Mouse (Mus musculus): ENCODE results near the gene Actr10.

The Actr10 gene

GRCm38 (mm10) chr12:70937571-70938384, at the start of gene Actr10:
TSS of gene Actr10 (plus strand) at chr12:70937857.
- DNase-seq (ENCODE audit: low spot score): peak; percentile 91

DNA sequence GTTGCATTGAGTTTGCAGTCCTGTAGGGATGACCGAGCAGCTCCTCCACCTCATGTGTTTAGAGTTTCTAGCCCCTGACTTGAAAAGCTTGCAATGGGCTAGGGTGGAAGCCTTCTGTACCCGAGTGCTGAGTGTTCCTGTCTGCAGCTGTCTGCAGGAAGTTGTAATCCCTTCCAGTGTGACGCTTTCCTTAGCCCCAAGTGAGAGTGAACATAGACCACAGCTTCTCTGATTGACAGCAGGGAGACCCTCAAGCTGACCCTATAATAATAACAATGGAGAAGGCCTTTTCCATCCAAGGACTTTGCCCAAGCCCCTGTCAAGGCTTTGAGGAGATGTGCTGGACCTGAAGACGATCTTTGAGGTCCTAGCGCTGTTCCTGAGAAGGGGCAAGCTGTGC, 47.3 kb upstream of the Actr10 start:
- DNase-seq (ENCODE audit: low spot score): no peak

- DNase-seq (ENCODE audit: low spot score): no peak
These were observed 46.7 kb upstream of the Actr10 start for GRCm38 (mm10) chr12:70890874-70891470.

GRCm38 (mm10) chr12:70895275-70895674, 42.4 kb upstream of the Actr10 start:
- DNase-seq (ENCODE audit: low spot score): no peak

DNA sequence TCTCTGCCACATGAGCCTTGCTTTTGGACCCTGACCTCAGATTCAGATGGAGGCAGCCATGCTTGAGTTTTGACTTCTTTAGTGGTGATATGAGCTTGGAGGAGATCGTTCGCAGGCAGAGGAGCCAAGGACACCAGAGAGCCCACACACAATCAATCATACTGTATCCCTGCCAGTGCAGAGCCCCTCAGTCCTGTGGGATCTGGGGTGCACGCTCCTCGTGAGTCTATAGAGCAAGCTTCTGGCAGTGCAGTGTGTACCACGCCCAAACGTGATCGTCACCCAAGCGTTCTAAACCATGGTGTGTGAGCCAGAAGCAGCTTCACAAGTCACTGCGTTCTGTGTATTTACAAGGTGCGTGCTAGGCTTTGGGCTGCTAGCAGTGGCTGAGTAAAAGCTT, 41.6 kb upstream of the Actr10 start:
- no peak for DNase-seq (ENCODE audit: low spot score)

DNA sequence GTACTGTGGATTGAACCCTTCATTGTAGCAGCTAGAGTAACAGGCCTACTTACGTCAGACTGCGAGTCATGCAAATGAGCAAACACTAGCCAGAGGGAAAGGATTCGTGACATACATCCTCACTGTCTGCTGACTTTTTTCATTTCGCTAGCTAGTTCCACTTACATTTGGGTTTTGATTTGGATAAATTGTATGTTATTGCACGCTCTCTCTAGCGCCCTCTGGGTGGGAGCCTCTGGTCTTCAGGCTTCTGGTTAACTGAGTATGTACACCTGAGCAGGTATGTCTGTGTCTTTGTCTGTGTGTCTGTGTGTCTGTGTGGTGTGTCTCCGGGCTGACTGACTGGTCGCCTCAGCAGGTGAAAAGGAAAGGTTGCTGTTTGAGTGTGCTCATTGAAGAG, 40.2 kb upstream of the Actr10 start:
- no peak for DNase-seq (ENCODE audit: low spot score)

GRCm38 (mm10) chr12:70898450-70898849, 39.2 kb upstream of the Actr10 start:
- DNase-seq (ENCODE audit: low spot score): no peak

- no peak for DNase-seq (ENCODE audit: low spot score)
These were observed 33.2 kb upstream of the Actr10 start for GRCm38 (mm10) chr12:70904471-70904870.

DNA sequence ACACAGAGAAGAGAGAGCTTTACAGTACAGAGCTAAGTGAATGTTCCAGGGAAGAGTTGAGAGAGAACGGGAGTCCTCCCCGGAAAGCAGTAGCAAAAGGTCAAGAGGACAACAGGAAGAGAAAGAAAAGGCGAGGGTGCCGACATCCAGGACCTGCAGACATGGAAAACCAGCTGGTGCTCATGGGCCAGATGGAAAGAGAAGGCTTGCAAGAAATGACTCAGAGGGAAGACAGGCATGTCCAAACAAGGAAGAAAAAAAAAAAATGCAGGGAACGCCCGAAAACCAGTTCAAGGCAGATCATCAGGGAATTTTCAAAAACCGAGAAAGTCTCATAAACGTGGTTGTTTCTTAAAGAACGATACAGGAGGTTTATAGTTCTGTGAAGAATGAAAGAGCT, 30.8 kb upstream of the Actr10 start:
- peak; percentile 40 for DNase-seq (ENCODE audit: low spot score)

DNA sequence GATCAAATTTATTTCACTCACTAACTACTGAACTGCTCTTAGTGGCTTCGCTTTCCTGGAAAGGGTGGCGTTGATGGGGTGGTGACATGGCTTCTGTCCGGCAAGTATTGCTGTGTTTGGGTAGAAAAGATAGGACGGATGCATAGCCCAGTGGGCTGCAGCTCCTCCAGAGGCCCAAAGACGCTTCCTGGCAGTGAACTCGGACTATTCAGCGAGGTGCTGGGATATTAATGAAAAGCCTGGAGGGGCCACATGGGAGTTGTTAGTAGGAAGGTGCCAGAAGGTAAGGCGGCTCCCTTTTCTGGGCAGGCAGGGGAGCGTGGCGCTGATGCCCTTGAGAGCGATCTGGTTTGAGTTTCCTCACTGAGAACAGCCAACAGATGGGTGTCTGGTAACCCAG, 30.0 kb upstream of the Actr10 start:
- DNase-seq (ENCODE audit: low spot score): no peak

GRCm38 (mm10) chr12:70908076-70908475, 29.6 kb upstream of the Actr10 start:
- DNase-seq (ENCODE audit: low spot score): no peak

GRCm38 (mm10) chr12:70910241-70910720, 27.4 kb upstream of the Actr10 start:
- peak; percentile 86 for DNase-seq (ENCODE audit: low spot score)

DNA sequence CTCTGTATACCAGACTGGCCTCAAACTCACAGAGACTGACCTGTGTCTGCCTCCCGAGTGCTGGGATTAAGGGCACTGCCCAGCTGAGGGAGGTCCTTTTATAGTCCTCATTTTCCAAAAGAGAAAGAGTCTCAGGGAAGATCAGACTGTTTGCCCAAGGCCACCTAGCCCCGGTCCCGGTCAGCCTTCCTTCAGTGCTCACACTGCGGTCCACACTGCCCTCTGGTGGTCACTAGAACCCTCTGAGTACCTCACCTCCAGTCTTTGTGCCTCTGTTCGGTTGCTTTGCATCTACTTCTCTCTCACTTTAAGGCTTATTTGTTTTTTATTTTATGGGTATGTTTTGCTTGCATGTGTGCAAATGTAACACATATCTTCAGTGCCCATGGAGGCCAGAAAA, 26.6 kb upstream of the Actr10 start:
- DNase-seq (ENCODE audit: low spot score): peak; percentile 90

DNA sequence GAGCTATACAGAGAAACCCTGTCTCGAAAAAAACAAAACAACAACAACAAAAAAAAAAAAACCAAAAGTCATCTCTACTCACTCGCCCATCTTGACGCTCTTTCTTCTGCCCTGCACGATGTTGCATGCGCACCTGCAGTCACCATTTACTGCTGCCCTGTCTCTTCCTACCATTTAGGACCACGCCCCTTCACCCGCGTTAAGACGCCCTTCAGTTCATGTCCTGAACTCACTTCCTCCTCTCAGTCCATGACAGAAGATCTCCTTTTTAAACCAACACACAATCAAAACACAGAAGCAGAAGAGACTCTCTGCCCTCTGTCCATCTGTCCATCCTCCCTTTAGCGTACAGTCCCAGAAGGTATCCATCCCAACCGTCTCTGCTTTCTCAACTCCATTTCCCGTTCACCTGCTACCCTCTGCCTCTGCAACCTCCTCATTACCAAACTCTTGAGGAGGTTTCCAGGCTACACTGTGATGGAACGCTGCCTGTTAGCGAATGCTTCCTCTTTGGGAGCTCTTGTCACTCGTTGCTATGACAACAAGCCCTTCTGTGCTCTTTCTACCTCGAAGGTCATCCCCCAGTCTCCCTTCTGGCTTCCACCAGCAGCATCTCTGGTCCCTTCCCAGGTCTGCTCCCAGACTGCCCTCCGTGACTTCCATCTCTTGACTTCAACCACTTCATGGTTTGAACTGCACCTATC, 25.8 kb upstream of the Actr10 start:
- no peak for DNase-seq (ENCODE audit: low spot score)

DNA sequence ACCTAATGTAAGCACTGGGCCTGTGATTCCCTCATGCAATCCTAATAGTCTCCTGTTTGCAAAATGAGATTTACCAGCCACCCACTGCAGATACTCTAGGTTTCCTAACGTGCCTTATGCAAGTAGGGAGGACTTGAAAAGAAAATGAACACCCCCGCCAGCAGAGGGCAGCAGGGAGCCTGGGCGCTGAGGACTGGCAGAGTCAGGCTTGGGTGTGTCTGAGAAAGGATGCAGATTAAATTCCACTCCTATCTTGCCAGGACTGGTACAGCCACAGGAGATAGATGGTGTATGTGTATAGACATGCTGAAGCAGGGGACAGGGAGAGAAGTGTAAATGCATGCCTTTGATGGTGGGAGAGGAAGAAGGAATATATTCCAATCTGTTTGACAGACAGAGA, 24.2 kb upstream of the Actr10 start:
- DNase-seq (ENCODE audit: low spot score): peak; percentile 86

- peak; percentile 51 for DNase-seq (ENCODE audit: low spot score)
These were observed 23.3 kb upstream of the Actr10 start for GRCm38 (mm10) chr12:70914387-70914786.

- DNase-seq (ENCODE audit: low spot score): no peak
These were observed 7.9 kb upstream of the Actr10 start for GRCm38 (mm10) chr12:70929781-70930180.

DNA sequence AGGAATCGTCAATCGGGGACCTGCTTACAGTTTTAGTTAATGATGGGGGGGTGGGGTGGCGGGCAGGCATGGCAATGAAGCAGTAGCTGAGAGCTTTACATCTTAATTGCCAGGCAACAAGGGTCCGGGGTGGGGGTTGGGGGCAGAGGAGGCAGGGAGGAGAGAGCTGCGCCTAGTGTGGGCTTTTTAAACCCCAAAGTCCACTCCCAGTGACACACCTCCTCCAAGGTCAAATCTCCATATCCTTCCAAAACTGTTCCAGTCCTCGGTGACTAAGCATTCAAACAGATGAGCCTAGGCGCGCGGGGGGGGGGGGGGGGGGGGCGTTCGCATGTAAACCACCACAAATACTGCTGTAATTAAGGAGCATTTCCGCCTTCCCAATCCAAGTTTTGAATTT, 507 bp upstream of the Actr10 start:
- no peak for DNase-seq (ENCODE audit: low spot score)

- DNase-seq (ENCODE audit: low spot score): no peak
These were observed 3.1 kb downstream of the Actr10 start for GRCm38 (mm10) chr12:70940806-70941205.

DNA sequence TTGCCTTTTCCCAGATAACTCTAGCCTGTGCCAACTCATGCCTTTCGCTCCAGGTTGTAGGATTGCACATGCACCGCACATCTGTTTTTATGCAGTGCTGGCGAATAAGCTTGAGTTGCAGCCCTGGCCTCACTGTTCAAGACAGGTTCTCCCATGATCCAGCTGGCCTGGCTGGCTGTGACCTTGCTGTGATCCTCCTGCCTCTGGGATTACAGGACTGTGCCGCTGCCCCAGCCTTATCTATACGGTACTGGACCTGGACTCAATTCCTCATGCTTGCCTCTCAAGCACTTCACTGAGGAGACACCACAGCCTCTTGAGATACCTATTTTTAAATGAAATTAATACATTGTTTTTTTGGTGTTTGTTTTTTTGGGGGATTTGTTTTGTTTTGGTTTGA, 6.5 kb downstream of the Actr10 start:
- no peak for DNase-seq (ENCODE audit: low spot score)

GRCm38 (mm10) chr12:70946585-70947256, 9.1 kb downstream of the Actr10 start:
- DNase-seq (ENCODE audit: low spot score): no peak

GRCm38 (mm10) chr12:70958640-70959039, 21.0 kb downstream of the Actr10 start:
- no peak for DNase-seq (ENCODE audit: low spot score)
